23 mouse cellular contexts compared by ENCODE assay signal in genomic region chr19:42271182-42271581, GRCm38 (mm10). TPM values are rescaled to one million over a fixed set of nuclear protein-coding genes. Genes with fewer than 3 reads are reported as not detected.
DNase-seq lines count a peak whose midpoint lies in the region; ATAC-seq and TF ChIP-seq lines count a peak whose summit lies in the region.
"Had no signal": no experiment of that assay in that cellular context is flagged by ENCODE, and none has a peak within 500 bp of the region (broad histone marks: within the 10 kb centered on the region; RNA-seq: fewer than 3 reads in every experiment).

No protein-coding gene starts in this region.

- H3K9ac ChIP-seq in forebrain, postnatal 0 days: no peak overlapping the region
- no peak overlapping the region for H3K9ac ChIP-seq in hindbrain, embryonic 11.5 days (ENCODE audit: low read depth, low read length)
- H3K9ac ChIP-seq: embryonic facial prominence, embryonic 13.5 days; embryonic facial prominence, embryonic 15.5 days; forebrain, embryonic 12.5 days had no signal

- no peak overlapping the region for H3K4me3 ChIP-seq in forebrain, postnatal 0 days (ENCODE audit: low read depth, low read length)
- H3K4me3 ChIP-seq in hindbrain, embryonic 11.5 days (ENCODE audit: low read depth, low read length): no peak overlapping the region
- H3K4me3 ChIP-seq: embryonic facial prominence, embryonic 13.5 days; embryonic facial prominence, embryonic 15.5 days; erythroblast, embryonic 14.5 days; forebrain, embryonic 10.5 days; forebrain, embryonic 12.5 days had no signal

- DNase-seq in cerebellum, adult 11-12 months: peak; percentile 56
- DNase-seq in cerebellum, adult 9-10 months: no peak
- DNase-seq in splenic B cell, adult 2 months (ENCODE audit: low read depth, low spot score): peak; percentile 2
- no peak for DNase-seq in left cerebral cortex, adult 9 months (ENCODE audit: low spot score in 2 of 2)
- no peak for DNase-seq in forebrain, postnatal 0 days
- no peak for DNase-seq in hindbrain, embryonic 11.5 days (ENCODE audit: low spot score)
- DNase-seq: adrenal gland, adult 8-10 months; adrenal gland, postnatal 14 days; adrenal gland, postnatal 36 days; cerebellum, adult 8-10 months; cerebellum, postnatal 10 days; embryo, embryonic 11 days had no signal

- H3K4me1 ChIP-seq in forebrain, postnatal 0 days (ENCODE audit: insufficient read depth): no peaks in the 10 kb centered on the region
- H3K4me1 ChIP-seq in hindbrain, embryonic 11.5 days (replicated peaks; ENCODE audit: control insufficient read depth, insufficient read depth, low read length): 0 out of 2 replicates have a peak, but pooled peaks cover 2% of the 10 kb centered on the region

- ATAC-seq in common myeloid progenitor, adult 5-6 weeks (replicated peaks; ENCODE audit: low read depth, poor library complexity, severe bottlenecking): peak; percentile 50; the same call in 1 of the 2 replicates
- peak; percentile 46 to 71 for ATAC-seq in hematopoietic stem cell, adult 5-6 weeks (replicated peaks in 1 of 2; ENCODE audit: insufficient read depth in 1 of 2, low FRiP score in 2 of 2, low TSS enrichment in 1 of 2, low read depth in 1 of 2, poor library complexity in 2 of 2, severe bottlenecking in 2 of 2)
- ATAC-seq in forebrain, postnatal 0 days: no peak
- ATAC-seq in hindbrain, embryonic 11.5 days (ENCODE audit: low FRiP score): no peak
- ATAC-seq: activated CD4-positive, CD25-positive, alpha-beta regulatory T cell, adult 4 months; forebrain, embryonic 14.5 days; Patski had no signal

- 84% methylated on average over 7 of the region's 7 CpGs for WGBS in forebrain, postnatal 0 days
- 94% methylated on average over 7 of the region's 7 CpGs for WGBS in hindbrain, embryonic 11.5 days

- no peak for TF ChIP-seq CTCF in forebrain, postnatal 0 days (IDR thresholded peaks at IDR 0.05; ENCODE audit: low read depth)

- no peak overlapping the region for H3K27ac ChIP-seq in forebrain, postnatal 0 days (ENCODE audit: low read depth, low read length)
- no peak overlapping the region for H3K27ac ChIP-seq in hindbrain, embryonic 11.5 days (ENCODE audit: low read depth, low read length)
- H3K27ac ChIP-seq: embryonic facial prominence, embryonic 13.5 days; embryonic facial prominence, embryonic 15.5 days; forebrain, embryonic 10.5 days; forebrain, embryonic 12.5 days had no signal

- H3K36me3 ChIP-seq in splenic B cell, adult 2 months (ENCODE audit: control insufficient read depth, insufficient read depth, low read length, poor library complexity, severe bottlenecking): no peaks in the 10 kb centered on the region
- peaks cover 13% of the 10 kb centered on the region for H3K36me3 ChIP-seq in forebrain, postnatal 0 days (ENCODE audit: insufficient read depth)
- no peaks in the 10 kb centered on the region for H3K36me3 ChIP-seq in hindbrain, embryonic 11.5 days (ENCODE audit: control insufficient read depth, insufficient read depth, low read length)
- H3K36me3 ChIP-seq: embryonic facial prominence, embryonic 13.5 days; embryonic facial prominence, embryonic 15.5 days; forebrain, embryonic 10.5 days; forebrain, embryonic 12.5 days; G1E had no signal

- H3K9me3 ChIP-seq in forebrain, postnatal 0 days (ENCODE audit: low read length): no peaks in the 10 kb centered on the region
- no peaks in the 10 kb centered on the region for H3K9me3 ChIP-seq in hindbrain, embryonic 11.5 days (ENCODE audit: control insufficient read depth, low read length)
- H3K9me3 ChIP-seq: embryonic facial prominence, embryonic 13.5 days; embryonic facial prominence, embryonic 15.5 days; forebrain, embryonic 10.5 days; forebrain, embryonic 12.5 days; G1E had no signal

- H3K4me2 ChIP-seq in forebrain, postnatal 0 days (ENCODE audit: low read depth): no peak overlapping the region
- no peak overlapping the region for H3K4me2 ChIP-seq in hindbrain, embryonic 11.5 days (replicated peaks; ENCODE audit: low read depth, low read length)
- H3K4me2 ChIP-seq: embryonic facial prominence, embryonic 13.5 days; embryonic facial prominence, embryonic 15.5 days; forebrain, embryonic 12.5 days had no signal

- H3K27me3 ChIP-seq in splenic B cell, adult 2 months (ENCODE audit: control insufficient read depth, insufficient read depth, low read length, poor library complexity, severe bottlenecking): no peaks in the 10 kb centered on the region; the same call in 1 of the 2 replicates
- H3K27me3 ChIP-seq in forebrain, postnatal 0 days (ENCODE audit: insufficient read depth, low read length): no peaks in the 10 kb centered on the region
- no peaks in the 10 kb centered on the region for H3K27me3 ChIP-seq in hindbrain, embryonic 11.5 days (ENCODE audit: control insufficient read depth, insufficient read depth, low read length)

RNA-seq across cellular contexts. Expression of gene Golga7b, which starts 23.8 kb away (rescaled TPM):
- not detected in 2 replicates for total RNA-seq in common myeloid progenitor, adult 5-6 weeks (2017)
- not detected in 2 replicates for total RNA-seq in hematopoietic stem cell, adult 5-6 weeks (2017)
- 79.1 and 90.1 TPM in 2 replicates for total RNA-seq in forebrain, postnatal 0 days (2014; rRNA removed)
- polyA plus RNA-seq in forebrain, postnatal 0 days (2015; fragmentation: Nextera tagmentation; extraction: Ambion mirVana): 44.7 and 61.4 TPM in 2 replicates
- polyA plus RNA-seq in hindbrain, embryonic 11.5 days (2014; fragmentation: Nextera tagmentation; extraction: Ambion mirVana): 3.9 and 5.0 TPM in 2 replicates
- polyA plus RNA-seq: activated CD4-positive, CD25-positive, alpha-beta regulatory T cell, adult 4 months; erythroblast, embryonic 14.5 days; G1E had no signal

Comparison
In these comparisons a context has a peak if more than half of its experiments do, and no peak if none do; other contexts are left out.
1. DNase-seq: peak in cerebellum, adult 11-12 months (single experiment) and splenic B cell, adult 2 months (single experiment); none in cerebellum, adult 9-10 months (single experiment), left cerebral cortex, adult 9 months (0 of 2), forebrain, postnatal 0 days (single experiment) and hindbrain, embryonic 11.5 days (single experiment).
2. ATAC-seq: peak in common myeloid progenitor, adult 5-6 weeks (single experiment) and hematopoietic stem cell, adult 5-6 weeks (2 of 2); none in forebrain, postnatal 0 days (single experiment) and hindbrain, embryonic 11.5 days (single experiment).
3. RNA of gene Golga7b, which starts 23.8 kb away (total RNA-seq): 79.1 to 90.1 TPM in forebrain, postnatal 0 days; not detected in common myeloid progenitor, adult 5-6 weeks and not detected in hematopoietic stem cell, adult 5-6 weeks; every median in the first group is over 10 times any median in the second.